Mouse (Mus musculus) bone marrow macrophage, adult 2 months (primary cell): ENCODE measurements around the gene Olfr1342. TPM values are rescaled to one million over a fixed set of nuclear protein-coding genes. Genes with fewer than 3 reads are reported as not detected.

ENCODE experiments used
- H3K27ac ChIP-seq: 2 replicates; pipeline ENCODE4 v1.5.1; 2012; ENCODE audit warnings: low read depth, low read length; ENCODE audit not compliant: insufficient read depth
- H3K4me1 ChIP-seq: 2 replicates; pipeline ENCODE4 v1.6.1; 2012; ENCODE audit warnings: low read length; ENCODE audit not compliant: control insufficient read depth, insufficient read depth
- H3K4me3 ChIP-seq: 2 replicates; pipeline ENCODE4 v1.5.1; 2012; ENCODE audit warnings: mild to moderate bottlenecking, low read length, moderate library complexity; ENCODE audit not compliant: insufficient read depth
- CTCF ChIP-seq: IDR thresholded peaks from 2 replicates; pipeline ENCODE4 v1.5.1; 2012; ENCODE audit warnings: low read depth, mild to moderate bottlenecking, low read length, moderate library complexity
- POLR2A ChIP-seq: IDR thresholded peaks from 2 replicates; pipeline ENCODE4 v1.6.1; 2012; ENCODE audit warnings: mild to moderate bottlenecking, low read depth, low read length, borderline replicate concordance
- polyA plus RNA-seq: library from polyadenylated mRNA; stranded (reverse); fragments of >200 nt; gene quantifications from 2 replicates; pipeline ENCODE4 v1.2.4, GENCODE M21; 2012; ENCODE audit not compliant: missing spikeins, insufficient read depth, insufficient read length

Olfr1342 gene
- polyA plus RNA-seq, 1 experiment: not detected

DNA sequence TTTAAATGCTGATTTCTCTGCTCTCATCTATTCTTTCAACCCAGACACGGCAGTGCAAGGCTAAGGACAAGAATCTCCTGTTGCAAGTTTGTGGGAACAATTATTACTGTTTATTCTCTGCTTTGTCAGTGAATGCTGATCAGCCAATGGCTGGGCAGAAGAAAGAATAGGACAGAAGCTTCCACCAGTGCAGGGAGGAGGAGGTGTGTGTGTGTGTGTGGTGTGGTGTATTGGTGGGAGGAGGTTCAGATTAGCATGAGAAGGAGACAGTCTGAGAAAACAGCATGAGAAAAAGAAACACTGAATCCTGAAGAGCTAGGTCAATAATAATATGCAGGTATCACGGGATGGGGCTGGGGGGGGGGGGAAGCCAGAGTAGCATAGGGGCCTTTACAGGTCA, 1.3 kb upstream of the Olfr1342 start:
- Histone ChIP-seq H3K4me1 (no peaks in the 10 kb centered on the region), H3K4me3 (no peak overlapping the region), H3K27ac (no peak overlapping the region)
- no peak for TF ChIP-seq POLR2A
- TF ChIP-seq CTCF: no peak

GRCm38 (mm10) chr4:118687086-118687485, 5.5 kb downstream of the Olfr1342 start:
- H3K4me3 ChIP-seq: no peak overlapping the region
- no peaks in the 10 kb centered on the region for H3K4me1 ChIP-seq
- TF ChIP-seq POLR2A (no peak), CTCF (no peak)
- H3K27ac ChIP-seq: no peak overlapping the region

- TF ChIP-seq POLR2A (no peak), CTCF (no peak)
- H3K4me1 ChIP-seq: no peaks in the 10 kb centered on the region
- no peak within 1 kb of the TSS for H3K4me3 ChIP-seq
- H3K27ac ChIP-seq: no peak within 1 kb of the TSS
Measured at GRCm38 (mm10) chr4:118658652-118659051, 33.9 kb downstream of the Olfr1342 start, which contains the start of gene Olfr62. Gene Olfr62 (plus strand): TSS chr4:118658952.

- no peaks in the 10 kb centered on the region for H3K4me1 ChIP-seq
- no peak overlapping the region for H3K27ac ChIP-seq
- no peak overlapping the region for H3K4me3 ChIP-seq
- TF ChIP-seq CTCF (peak; percentile 72), POLR2A (no peak)
Measured at GRCm38 (mm10) chr4:118645234-118645633, 47.3 kb downstream of the Olfr1342 start.

DNA sequence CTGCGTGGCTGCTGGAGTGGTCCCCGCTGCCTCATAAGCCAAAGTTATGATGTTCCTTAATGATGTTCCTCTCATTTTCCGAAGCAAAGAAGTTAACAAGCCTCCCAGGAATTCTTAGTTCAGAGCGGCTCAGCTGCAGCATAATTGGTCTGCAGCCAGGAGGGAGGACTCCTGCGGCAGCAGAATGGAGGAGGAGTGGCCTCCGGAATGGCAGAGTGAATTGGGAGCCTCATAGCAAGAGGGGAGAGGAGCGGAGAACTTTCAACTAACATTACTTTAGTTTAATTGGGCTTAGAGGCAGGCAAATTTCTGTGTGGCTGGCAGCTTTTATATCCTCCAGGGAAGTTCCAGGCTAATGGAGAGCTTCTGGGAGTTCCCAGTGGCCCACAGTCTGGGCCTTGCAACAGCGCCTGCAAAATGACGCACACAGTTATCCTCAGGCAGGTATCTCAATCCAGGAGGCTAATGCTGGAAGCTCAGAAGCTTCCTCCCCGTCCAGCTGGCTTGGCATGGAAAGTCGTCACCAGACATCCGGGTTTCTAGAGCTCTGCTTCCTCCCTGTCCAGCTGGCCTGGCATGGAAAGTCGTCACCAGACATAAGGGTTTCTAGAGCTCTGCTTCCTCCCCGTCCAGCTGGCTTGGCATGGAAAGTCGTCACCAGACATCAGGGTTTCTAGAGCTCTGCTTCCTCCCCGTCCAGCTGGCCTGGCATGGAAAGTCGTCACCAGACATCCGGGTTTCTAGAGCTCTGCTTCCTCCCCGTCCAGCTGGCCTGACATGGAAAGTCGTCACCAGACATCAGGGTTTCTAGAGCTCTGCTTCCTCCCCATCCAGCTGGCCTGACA, 50.0 kb downstream of the Olfr1342 start:
- TF ChIP-seq CTCF: no peak
- no peak for TF ChIP-seq POLR2A
- no peak overlapping the region for H3K4me3 ChIP-seq
- H3K27ac ChIP-seq: no peak overlapping the region
- no peaks in the 10 kb centered on the region for H3K4me1 ChIP-seq

Other genes with a start within 250 kb of the Olfr1342 start
- not detected in 2 replicates for gene Mpl, start 235.2 kb downstream of the Olfr1342 start, polyA plus RNA-seq
- not detected in 2 replicates for gene Tie1, start 202.7 kb downstream of the Olfr1342 start, polyA plus RNA-seq
- not detected in 2 replicates for gene 2610528J11Rik, start 165.8 kb downstream of the Olfr1342 start, polyA plus RNA-seq
- not detected in 2 replicates for gene Tmem125, start 148.7 kb downstream of the Olfr1342 start, polyA plus RNA-seq
- not detected in 2 replicates for gene Cfap57, start 72.0 kb downstream of the Olfr1342 start, polyA plus RNA-seq
- gene Ebna1bp2, start 72.0 kb downstream of the Olfr1342 start, polyA plus RNA-seq: 27.3 and 36.7 TPM in 2 replicates
- gene Olfr62, start 33.8 kb downstream of the Olfr1342 start, polyA plus RNA-seq: not detected in 2 replicates
- not detected in 2 replicates for gene Olfr1341, start 10.8 kb upstream of the Olfr1342 start, polyA plus RNA-seq
- 0.16 and 0.24 TPM in 2 replicates for gene Olfr1340, start 27.4 kb upstream of the Olfr1342 start, polyA plus RNA-seq
- gene Olfr1339, start 39.4 kb upstream of the Olfr1342 start, polyA plus RNA-seq: not detected in 2 replicates
- gene Olfr1338, start 66.0 kb upstream of the Olfr1342 start, polyA plus RNA-seq: not detected in 2 replicates
- gene Olfr1337, start 89.8 kb upstream of the Olfr1342 start, polyA plus RNA-seq: not detected in 2 replicates
- not detected in 2 replicates for gene Olfr1335, start 117.2 kb upstream of the Olfr1342 start, polyA plus RNA-seq
- gene Olfr1333, start 143.5 kb upstream of the Olfr1342 start, polyA plus RNA-seq: not detected in 2 replicates
- not detected in 2 replicates for gene Olfr1331, start 171.9 kb upstream of the Olfr1342 start, polyA plus RNA-seq
- 0.24 and 0.63 TPM in 2 replicates for gene Olfr1330, start 195.8 kb upstream of the Olfr1342 start, polyA plus RNA-seq
- not detected in 2 replicates for gene Olfr1329, start 224.7 kb upstream of the Olfr1342 start, polyA plus RNA-seq
- gene Olfr1328, start 245.9 kb upstream of the Olfr1342 start, polyA plus RNA-seq: not detected in 2 replicates